In genomic region chr19:20567039-20567438, GRCm38 (mm10) we compare ENCODE assay signal across 28 mouse cellular contexts.
"Had no signal": no experiment of that assay in that cellular context is flagged by ENCODE, and none has a peak within 500 bp of the region (broad histone marks: within the 10 kb centered on the region; RNA-seq: fewer than 3 reads in every experiment).

No protein-coding gene starts in this region.

- H3K27me3 ChIP-seq: heart, embryonic 12.5 days; hindbrain, embryonic 12.5 days; kidney, embryonic 15.5 days; limb, embryonic 13.5 days; limb, embryonic 15.5 days; liver, embryonic 12.5 days had no signal

- ATAC-seq: hindbrain, embryonic 16.5 days; inflammation-experienced regulatory T-cells, adult 6 months; liver, embryonic 12.5 days had no signal

- H3K9me3 ChIP-seq: heart, embryonic 10.5 days; heart, embryonic 12.5 days; hindbrain, embryonic 10.5 days; hindbrain, embryonic 12.5 days; kidney, embryonic 15.5 days; limb, embryonic 13.5 days; limb, embryonic 15.5 days; liver, embryonic 12.5 days had no signal

- H3K36me3 ChIP-seq: heart, embryonic 10.5 days; heart, embryonic 12.5 days; hindbrain, embryonic 10.5 days; hindbrain, embryonic 12.5 days; kidney, embryonic 15.5 days; limb, embryonic 13.5 days; limb, embryonic 15.5 days; liver, embryonic 12.5 days had no signal

- H3K4me1 ChIP-seq: heart, embryonic 10.5 days; heart, embryonic 12.5 days; hindbrain, embryonic 10.5 days; hindbrain, embryonic 12.5 days; kidney, embryonic 15.5 days; limb, embryonic 13.5 days; limb, embryonic 15.5 days; liver, embryonic 12.5 days had no signal

- DNase-seq: gastrocnemius, adult 2 months; gastrocnemius, postnatal 10 days; gastrocnemius, postnatal 25 days; heart, adult 18-20 months; heart, postnatal 10 days; heart, postnatal 4 days; kidney, adult 11 months; kidney, adult 2 months; kidney, adult 9 months; kidney, postnatal 25 days; kidney, postnatal 4 days; layer of hippocampus, adult 9-11 months; layer of hippocampus, postnatal 36 days; left cerebral cortex, postnatal 4 days had no signal

- H3K27ac ChIP-seq: gastrocnemius, adult 2 months; heart, embryonic 10.5 days; hindbrain, embryonic 10.5 days; hindbrain, embryonic 12.5 days; hindbrain, embryonic 14.5 days; kidney, embryonic 15.5 days; kidney, postnatal 0 days; layer of hippocampus, adult 2 months; limb, embryonic 13.5 days; limb, embryonic 15.5 days; liver, embryonic 12.5 days; liver, embryonic 14.5 days had no signal

- H3K9ac ChIP-seq: heart, embryonic 12.5 days; hindbrain, embryonic 12.5 days; hindbrain, embryonic 14.5 days; kidney, embryonic 15.5 days; limb, embryonic 13.5 days; limb, embryonic 15.5 days; liver, embryonic 12.5 days; liver, embryonic 14.5 days had no signal

- H3K4me3 ChIP-seq: gastrocnemius, adult 2 months; heart, embryonic 10.5 days; heart, embryonic 12.5 days; hindbrain, embryonic 10.5 days; hindbrain, embryonic 12.5 days; kidney, embryonic 15.5 days; layer of hippocampus, adult 2 months; limb, embryonic 13.5 days; limb, embryonic 15.5 days; liver, embryonic 12.5 days had no signal

- H3K4me2 ChIP-seq: heart, embryonic 12.5 days; hindbrain, embryonic 12.5 days; hindbrain, embryonic 14.5 days; kidney, embryonic 15.5 days; limb, embryonic 13.5 days; limb, embryonic 15.5 days; liver, embryonic 12.5 days had no signal
